Mouse (Mus musculus): ENCODE data around the gene Ermard. TPM values are rescaled to one million over a fixed set of nuclear protein-coding genes. Genes with fewer than 3 reads are reported as not detected.
"Not testable (repeated sequence)": the region's sequence is repeated elsewhere in the genome, so short reads cannot be mapped to it uniquely, and the experiment has no call there.

The Ermard gene
- polyA plus RNA-seq, 1 experiment from 2014 or later, result 54.7 TPM

GRCm38 (mm10) chr17:15023878-15024492 is 17.0 kb upstream of the Ermard start:
- not testable (repeated sequence) for H3K4me2 ChIP-seq (ENCODE audit: low read length); H3K27me3 ChIP-seq (replicated peaks; ENCODE audit: control insufficient read depth, insufficient read depth, low read length); H3K4me1 ChIP-seq (ENCODE audit: control insufficient read depth, insufficient read depth, low read length); DNase-seq (ENCODE audit: low spot score); H3K36me3 ChIP-seq (ENCODE audit: control insufficient read depth, insufficient read depth, low read length); H3K4me3 ChIP-seq (ENCODE audit: low read depth, low read length); H3K9me3 ChIP-seq (replicated peaks; ENCODE audit: control insufficient read depth, low read length); H3K9ac ChIP-seq (ENCODE audit: low read length); H3K27ac ChIP-seq (ENCODE audit: low read depth, low read length)
- peak; percentile 80 for ATAC-seq
- WGBS, result no CpG with 5 or more reads among the region's 97 CpGs

GRCm38 (mm10) chr17:15024502-15025193 is 16.4 kb upstream of the Ermard start:
- WGBS, result no CpG with 5 or more reads among the region's 48 CpGs
- not testable (repeated sequence) for H3K27ac ChIP-seq (ENCODE audit: low read depth, low read length); H3K27me3 ChIP-seq (replicated peaks; ENCODE audit: control insufficient read depth, insufficient read depth, low read length); H3K9me3 ChIP-seq (replicated peaks; ENCODE audit: control insufficient read depth, low read length); H3K9ac ChIP-seq (ENCODE audit: low read length); H3K4me1 ChIP-seq (ENCODE audit: control insufficient read depth, insufficient read depth, low read length); DNase-seq (ENCODE audit: low spot score); H3K4me2 ChIP-seq (ENCODE audit: low read length); H3K36me3 ChIP-seq (ENCODE audit: control insufficient read depth, insufficient read depth, low read length); H3K4me3 ChIP-seq (ENCODE audit: low read depth, low read length)
- ATAC-seq, result peak; percentile 95

DNA sequence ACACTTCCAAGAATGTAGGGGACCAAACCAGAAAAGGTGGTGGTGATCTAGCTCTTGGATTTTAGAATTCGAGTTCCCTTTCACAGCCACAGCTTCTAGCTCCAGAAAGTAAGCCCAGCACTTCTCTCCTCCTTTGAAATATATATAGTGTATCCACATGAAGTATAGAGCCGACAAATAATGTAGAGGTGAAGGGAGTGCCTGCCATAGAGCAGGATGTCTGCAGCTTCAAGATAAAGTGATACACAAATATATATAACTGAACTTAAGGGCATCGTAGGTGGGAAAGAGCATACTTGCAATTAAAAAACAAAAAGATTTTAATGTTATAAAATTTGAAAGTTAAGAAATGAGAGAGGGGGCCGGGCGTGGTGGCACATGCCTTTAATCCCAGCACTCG is 15.5 kb upstream of the Ermard start:
- ATAC-seq; H3K9me3 ChIP-seq (replicated peaks; ENCODE audit: control insufficient read depth, low read length); DNase-seq (ENCODE audit: low spot score): not testable (repeated sequence)

GRCm38 (mm10) chr17:15031414-15031813 is 9.6 kb upstream of the Ermard start:
- not testable (repeated sequence) for H3K36me3 ChIP-seq (ENCODE audit: control insufficient read depth, insufficient read depth, low read length); H3K27ac ChIP-seq (ENCODE audit: low read depth, low read length); DNase-seq (ENCODE audit: low spot score); ATAC-seq; H3K4me1 ChIP-seq (ENCODE audit: control insufficient read depth, insufficient read depth, low read length); H3K9ac ChIP-seq (ENCODE audit: low read length); H3K27me3 ChIP-seq (replicated peaks; ENCODE audit: control insufficient read depth, insufficient read depth, low read length); H3K9me3 ChIP-seq (replicated peaks; ENCODE audit: control insufficient read depth, low read length); H3K4me2 ChIP-seq (ENCODE audit: low read length); H3K4me3 ChIP-seq (ENCODE audit: low read depth, low read length)
- WGBS, result no CpG with 5 or more reads among the region's 4 CpGs

More for the DNA sequence above, 15.5 kb upstream of the Ermard start:
- not testable (repeated sequence) for H3K4me3 ChIP-seq (ENCODE audit: low read depth, low read length); H3K4me1 ChIP-seq (ENCODE audit: control insufficient read depth, insufficient read depth, low read length); H3K4me2 ChIP-seq (ENCODE audit: low read length); H3K27ac ChIP-seq (ENCODE audit: low read depth, low read length); H3K36me3 ChIP-seq (ENCODE audit: control insufficient read depth, insufficient read depth, low read length); H3K27me3 ChIP-seq (replicated peaks; ENCODE audit: control insufficient read depth, insufficient read depth, low read length); H3K9ac ChIP-seq (ENCODE audit: low read length)
- no CpG with 5 or more reads among the region's 6 CpGs for WGBS

DNA sequence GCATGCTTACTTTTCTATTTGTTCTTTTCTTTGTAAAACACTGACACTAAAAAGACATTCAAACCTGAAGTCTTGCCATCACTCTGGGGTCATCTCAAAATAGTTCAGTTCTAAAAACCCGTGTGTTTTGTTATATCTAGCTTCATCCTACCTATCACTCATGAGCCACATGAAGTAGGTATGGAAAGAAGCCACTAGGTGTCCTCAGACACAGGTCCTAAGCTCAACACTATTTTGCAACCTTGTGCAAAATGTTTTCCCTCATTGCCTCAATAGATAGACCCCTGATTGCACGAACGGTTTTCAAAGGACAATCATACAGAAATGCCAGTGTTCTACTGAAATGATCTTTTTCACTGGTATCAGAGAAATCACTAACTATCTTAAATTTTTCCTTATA is 553 bp upstream of the Ermard start:
- ATAC-seq; DNase-seq (ENCODE audit: low spot score); H3K9me3 ChIP-seq (replicated peaks; ENCODE audit: control insufficient read depth, low read length); H3K27ac ChIP-seq (ENCODE audit: low read depth, low read length); H3K27me3 ChIP-seq (replicated peaks; ENCODE audit: control insufficient read depth, insufficient read depth, low read length); H3K36me3 ChIP-seq (ENCODE audit: control insufficient read depth, insufficient read depth, low read length); H3K9ac ChIP-seq (ENCODE audit: low read length); H3K4me1 ChIP-seq (ENCODE audit: control insufficient read depth, insufficient read depth, low read length); H3K4me3 ChIP-seq (ENCODE audit: low read depth, low read length); H3K4me2 ChIP-seq (ENCODE audit: low read length): not testable (repeated sequence)
- no CpG with 5 or more reads among the region's 3 CpGs for WGBS

DNA sequence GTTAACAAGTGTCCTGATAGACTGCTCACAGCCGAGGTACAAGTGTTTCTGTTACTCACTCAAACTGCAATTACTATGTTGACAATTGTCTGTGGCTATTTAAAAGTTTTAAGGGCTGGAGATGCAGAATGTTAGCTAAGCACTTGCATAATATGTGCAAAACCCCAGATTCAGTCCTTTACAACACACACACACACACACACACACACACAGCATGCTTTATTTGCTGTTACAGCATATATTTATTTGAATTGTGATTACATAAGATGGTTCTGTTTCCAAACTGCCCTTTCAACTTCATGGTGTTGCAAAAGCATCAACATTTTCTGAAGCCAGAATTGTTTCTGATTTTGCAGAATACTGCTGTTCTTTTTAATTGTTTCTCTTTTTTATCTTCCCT is 9.3 kb downstream of the Ermard start:
- H3K9ac ChIP-seq (ENCODE audit: low read length); H3K4me3 ChIP-seq (ENCODE audit: low read depth, low read length); H3K27me3 ChIP-seq (replicated peaks; ENCODE audit: control insufficient read depth, insufficient read depth, low read length); ATAC-seq; H3K36me3 ChIP-seq (ENCODE audit: control insufficient read depth, insufficient read depth, low read length); H3K9me3 ChIP-seq (replicated peaks; ENCODE audit: control insufficient read depth, low read length); H3K27ac ChIP-seq (ENCODE audit: low read depth, low read length); DNase-seq (ENCODE audit: low spot score); H3K4me1 ChIP-seq (ENCODE audit: control insufficient read depth, insufficient read depth, low read length); H3K4me2 ChIP-seq (ENCODE audit: low read length): not testable (repeated sequence)
- WGBS, result no CpG with 5 or more reads among the region's 1 CpGs

DNA sequence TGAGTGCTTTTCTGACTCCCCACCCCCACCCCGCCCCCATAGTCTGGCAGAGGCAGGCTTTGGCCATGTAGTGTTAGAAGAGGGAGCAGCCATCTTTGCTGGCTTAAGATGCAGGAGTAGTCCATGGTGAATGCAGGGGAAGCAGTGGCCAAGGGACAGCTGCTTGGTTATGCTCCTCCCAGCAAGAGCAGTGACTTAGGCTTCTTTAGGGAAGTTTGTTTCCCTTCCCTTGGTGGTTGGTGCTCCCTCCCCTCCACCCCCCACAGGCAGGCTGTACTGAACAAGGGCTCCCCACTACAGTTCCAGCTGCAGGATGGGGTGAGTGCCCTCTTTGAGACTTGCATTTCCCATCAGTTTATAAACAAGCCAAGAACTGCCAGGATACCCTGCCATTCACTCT is 11.8 kb downstream of the Ermard start:
- 54% methylated on average over 1 of the region's 1 CpGs for WGBS
- H3K27me3 ChIP-seq (replicated peaks; ENCODE audit: control insufficient read depth, insufficient read depth, low read length); H3K4me2 ChIP-seq (ENCODE audit: low read length); H3K9ac ChIP-seq (ENCODE audit: low read length); H3K27ac ChIP-seq (ENCODE audit: low read depth, low read length); ATAC-seq; H3K9me3 ChIP-seq (replicated peaks; ENCODE audit: control insufficient read depth, low read length); H3K4me3 ChIP-seq (ENCODE audit: low read depth, low read length); DNase-seq (ENCODE audit: low spot score); H3K4me1 ChIP-seq (ENCODE audit: control insufficient read depth, insufficient read depth, low read length): not testable (repeated sequence)
- peaks cover 10% of the 10 kb centered on the region for H3K36me3 ChIP-seq (ENCODE audit: control insufficient read depth, insufficient read depth, low read length)

DNA sequence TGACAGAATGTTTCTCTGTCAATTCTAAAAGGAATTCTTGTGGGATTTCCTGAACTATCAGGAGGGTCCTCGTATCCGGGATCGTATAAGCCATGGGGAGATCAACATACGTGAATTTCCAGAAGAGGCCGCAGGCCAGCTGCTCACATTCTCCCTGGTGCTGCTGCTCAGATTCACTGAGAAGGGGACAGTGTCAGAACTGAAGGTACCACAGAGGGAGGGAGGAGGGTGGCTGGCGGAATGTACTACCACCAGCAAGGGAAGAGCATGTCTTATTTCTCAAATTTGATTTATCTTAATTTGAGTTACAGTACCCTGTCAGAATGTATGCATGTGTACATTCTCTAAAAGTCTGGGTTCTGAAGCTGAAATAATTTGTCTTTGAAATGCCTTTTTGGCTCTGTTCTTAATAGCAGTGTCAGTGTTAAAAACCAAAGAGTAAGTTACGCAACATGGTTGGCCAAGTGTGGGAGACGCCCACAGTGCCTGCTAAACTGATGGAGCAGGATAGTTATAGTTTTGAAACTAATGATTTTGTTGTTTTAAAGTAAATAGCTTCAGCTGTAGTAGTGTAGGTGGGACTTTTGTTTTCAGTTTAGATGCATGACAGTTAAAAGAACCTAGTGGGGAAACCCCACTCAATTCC is 12.3 kb downstream of the Ermard start:
- ATAC-seq; H3K9ac ChIP-seq (ENCODE audit: low read length); H3K4me2 ChIP-seq (ENCODE audit: low read length); DNase-seq (ENCODE audit: low spot score); H3K27ac ChIP-seq (ENCODE audit: low read depth, low read length); H3K4me1 ChIP-seq (ENCODE audit: control insufficient read depth, insufficient read depth, low read length); H3K9me3 ChIP-seq (replicated peaks; ENCODE audit: control insufficient read depth, low read length); H3K27me3 ChIP-seq (replicated peaks; ENCODE audit: control insufficient read depth, insufficient read depth, low read length); H3K4me3 ChIP-seq (ENCODE audit: low read depth, low read length): not testable (repeated sequence)
- peaks cover 12% of the 10 kb centered on the region for H3K36me3 ChIP-seq (ENCODE audit: control insufficient read depth, insufficient read depth, low read length)
- 93% methylated on average over 5 of the region's 8 CpGs for WGBS

DNA sequence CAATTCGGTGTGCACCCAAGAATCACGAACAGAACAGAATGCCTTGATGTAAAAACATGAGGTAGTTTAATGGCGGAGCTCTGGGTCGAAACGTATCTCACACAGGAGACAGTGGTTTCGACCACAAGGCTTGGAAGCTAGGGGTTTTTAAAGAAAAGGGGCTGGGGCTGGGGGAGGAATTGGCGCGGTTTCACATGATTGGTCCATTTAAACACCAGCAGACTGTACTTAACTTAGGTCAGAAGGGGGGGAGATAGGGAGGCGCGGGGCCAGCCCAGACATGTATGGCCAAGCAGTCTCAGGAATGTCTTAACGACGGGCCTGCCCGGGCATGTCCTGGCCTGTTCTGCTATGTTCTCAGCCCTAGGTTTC is 12.8 kb downstream of the Ermard start:
- H3K4me3 ChIP-seq (ENCODE audit: low read depth, low read length); DNase-seq (ENCODE audit: low spot score); H3K4me2 ChIP-seq (ENCODE audit: low read length); ATAC-seq; H3K27me3 ChIP-seq (replicated peaks; ENCODE audit: control insufficient read depth, insufficient read depth, low read length); H3K4me1 ChIP-seq (ENCODE audit: control insufficient read depth, insufficient read depth, low read length); H3K9ac ChIP-seq (ENCODE audit: low read length); H3K9me3 ChIP-seq (replicated peaks; ENCODE audit: control insufficient read depth, low read length); H3K27ac ChIP-seq (ENCODE audit: low read depth, low read length): not testable (repeated sequence)
- 89% methylated on average over 12 of the region's 13 CpGs for WGBS
- H3K36me3 ChIP-seq (ENCODE audit: control insufficient read depth, insufficient read depth, low read length), result peaks cover 16% of the 10 kb centered on the region

Measured in forebrain, embryonic 14.5 days (tissue).